25 mouse cellular contexts compared by ENCODE assay signal in genomic region chr7:82069629-82070450, GRCm38 (mm10).
DNase-seq lines count a peak whose midpoint lies in the region; ATAC-seq and TF ChIP-seq lines count a peak whose summit lies in the region.
"Had no signal": no experiment of that assay in that cellular context is flagged by ENCODE, and none has a peak within 500 bp of the region (broad histone marks: within the 10 kb centered on the region; RNA-seq: fewer than 3 reads in every experiment).

No protein-coding gene starts in this region.

- H3K27ac ChIP-seq in hindbrain, postnatal 0 days, result no peak overlapping the region
- H3K27ac ChIP-seq in hindbrain, embryonic 10.5 days, result no peak overlapping the region
- no peak overlapping the region for H3K27ac ChIP-seq in forebrain, embryonic 15.5 days (replicated peaks)
- H3K27ac ChIP-seq: embryonic facial prominence, embryonic 10.5 days; kidney, postnatal 0 days; left cerebral cortex, adult 2 months; limb, embryonic 15.5 days; liver, embryonic 14.5 days; neural tube, embryonic 13.5 days; stomach, postnatal 0 days had no signal

- no peak overlapping the region for H3K9ac ChIP-seq in hindbrain, postnatal 0 days (replicated peaks; ENCODE audit: low read length)
- no peak overlapping the region for H3K9ac ChIP-seq in forebrain, embryonic 15.5 days (replicated peaks)
- H3K9ac ChIP-seq: heart, embryonic 12.5 days; limb, embryonic 15.5 days; liver, embryonic 14.5 days; lung, embryonic 14.5 days; neural tube, embryonic 13.5 days had no signal

- 43% methylated on average over 7 of the region's 7 CpGs for WGBS in hindbrain, postnatal 0 days
- WGBS in hindbrain, embryonic 10.5 days, result 66% methylated on average over 7 of the region's 7 CpGs
- WGBS in forebrain, embryonic 15.5 days, result 69% methylated on average over 7 of the region's 7 CpGs

- no peaks in the 10 kb centered on the region for H3K27me3 ChIP-seq in hindbrain, postnatal 0 days (ENCODE audit: insufficient read depth, low read length)
- H3K27me3 ChIP-seq in hindbrain, embryonic 10.5 days (ENCODE audit: insufficient read depth, poor library complexity, severe bottlenecking), result no peaks in the 10 kb centered on the region
- no peaks in the 10 kb centered on the region for H3K27me3 ChIP-seq in forebrain, embryonic 15.5 days
- H3K27me3 ChIP-seq: limb, embryonic 15.5 days; neural tube, embryonic 13.5 days had no signal

- no peak for TF ChIP-seq CTCF in hindbrain, postnatal 0 days (IDR thresholded peaks at IDR 0.05; ENCODE audit: low read depth)

- H3K4me2 ChIP-seq in hindbrain, postnatal 0 days (ENCODE audit: low read depth, low read length), result no peak overlapping the region
- no peak overlapping the region for H3K4me2 ChIP-seq in forebrain, embryonic 15.5 days (replicated peaks)
- H3K4me2 ChIP-seq: heart, embryonic 12.5 days; limb, embryonic 15.5 days; lung, embryonic 14.5 days; neural tube, embryonic 13.5 days had no signal

- H3K36me3 ChIP-seq in hindbrain, postnatal 0 days (ENCODE audit: insufficient read depth, low read length), result no peaks in the 10 kb centered on the region
- H3K36me3 ChIP-seq in hindbrain, embryonic 10.5 days, result no peaks in the 10 kb centered on the region
- H3K36me3 ChIP-seq in forebrain, embryonic 15.5 days, result no peaks in the 10 kb centered on the region
- H3K36me3 ChIP-seq: embryonic facial prominence, embryonic 10.5 days; heart, embryonic 12.5 days; limb, embryonic 15.5 days; neural tube, embryonic 13.5 days had no signal

- H3K4me3 ChIP-seq in hindbrain, postnatal 0 days (ENCODE audit: low read length), result no peak overlapping the region
- no peak overlapping the region for H3K4me3 ChIP-seq in hindbrain, embryonic 10.5 days
- H3K4me3 ChIP-seq in forebrain, embryonic 15.5 days, result no peak overlapping the region
- H3K4me3 ChIP-seq: embryonic facial prominence, embryonic 10.5 days; heart, embryonic 12.5 days; left cerebral cortex, adult 2 months; limb, embryonic 15.5 days; megakaryocyte, embryonic 14.5 days; neural tube, embryonic 13.5 days had no signal

- ATAC-seq in hindbrain, postnatal 0 days, result peak; percentile 58; the same call in 1 of the 2 replicates
- peak; percentile 73 for ATAC-seq in forebrain, embryonic 15.5 days (replicated peaks)

- H3K4me1 ChIP-seq in hindbrain, postnatal 0 days (ENCODE audit: insufficient read depth, low read length), result no peaks in the 10 kb centered on the region
- no peaks in the 10 kb centered on the region for H3K4me1 ChIP-seq in hindbrain, embryonic 10.5 days (replicated peaks)
- no peaks in the 10 kb centered on the region for H3K4me1 ChIP-seq in forebrain, embryonic 15.5 days
- H3K4me1 ChIP-seq: embryonic facial prominence, embryonic 10.5 days; heart, embryonic 12.5 days; limb, embryonic 15.5 days; megakaryocyte, embryonic 14.5 days; neural tube, embryonic 13.5 days had no signal

- H3K9me3 ChIP-seq in hindbrain, postnatal 0 days (ENCODE audit: low read length), result no peaks in the 10 kb centered on the region
- H3K9me3 ChIP-seq in hindbrain, embryonic 10.5 days, result no peaks in the 10 kb centered on the region
- H3K9me3 ChIP-seq in forebrain, embryonic 15.5 days, result no peaks in the 10 kb centered on the region
- H3K9me3 ChIP-seq: embryonic facial prominence, embryonic 10.5 days; heart, embryonic 12.5 days; limb, embryonic 15.5 days; megakaryocyte, embryonic 14.5 days; neural tube, embryonic 13.5 days had no signal

- DNase-seq in hindbrain, postnatal 0 days (ENCODE audit: low spot score), result peak; percentile 36
- DNase-seq in hindbrain, embryonic 10.5 days (ENCODE audit: low spot score), result no peak
- DNase-seq in 3T3-L1 (ENCODE audit: low read depth, low spot score), result peak; percentile 81
- peak; percentile 80 for DNase-seq in Muller cell, postnatal 12 days (ENCODE audit: inconsistent ontology term)
- no peak for DNase-seq in retina, embryonic 14.5 days (ENCODE audit: low spot score)
- no peak for DNase-seq in left cerebral cortex, adult 8-10 months (ENCODE audit: low spot score in 2 of 2)
- DNase-seq: adrenal gland, postnatal 36 days; cerebellum, adult 11-12 months; cerebellum, postnatal 10 days; gastrocnemius, postnatal 25 days; heart, adult 18-20 months; heart, postnatal 10 days; kidney, adult 18-20 months; left cerebral cortex, postnatal 4 days; lung, embryonic 14.5 days had no signal

Comparison
In these comparisons a context has a peak if more than half of its experiments do, and no peak if none do; other contexts are left out.
1. DNase-seq: peak in hindbrain, postnatal 0 days (single experiment), 3T3-L1 (single experiment) and Muller cell, postnatal 12 days (single experiment); none in hindbrain, embryonic 10.5 days (single experiment), retina, embryonic 14.5 days (single experiment) and left cerebral cortex, adult 8-10 months (0 of 2).